Mouse (Mus musculus): ENCODE results near the gene Rgn.

Rgn gene

GRCm38 (mm10) chrX:20549532-20549931, at the start of gene Rgn:
Rgn (plus strand) TSS chrX:20549787.
- no peak for DNase-seq (ENCODE audit: extremely low spot score, low read depth, low spot score)

GRCm38 (mm10) chrX:20520290-20520939, 29.2 kb upstream of the Rgn start:
- DNase-seq (ENCODE audit: extremely low spot score, low read depth, low spot score) = no peak

GRCm38 (mm10) chrX:20521578-20521977, 28.0 kb upstream of the Rgn start:
- no peak for DNase-seq (ENCODE audit: extremely low spot score, low read depth, low spot score)

- no peak for DNase-seq (ENCODE audit: extremely low spot score, low read depth, low spot score)
Observed at GRCm38 (mm10) chrX:20532621-20533020, 17.0 kb upstream of the Rgn start.

- DNase-seq (ENCODE audit: extremely low spot score, low read depth, low spot score) = no peak
Observed at GRCm38 (mm10) chrX:20543867-20544266, 5.7 kb upstream of the Rgn start.

- DNase-seq (ENCODE audit: extremely low spot score, low read depth, low spot score) = no peak
Observed at GRCm38 (mm10) chrX:20547609-20548008, 2.0 kb upstream of the Rgn start.

GRCm38 (mm10) chrX:20548011-20548879, 1.3 kb upstream of the Rgn start:
- DNase-seq (ENCODE audit: extremely low spot score, low read depth, low spot score) = no peak

GRCm38 (mm10) chrX:20548880-20549440, 627 bp upstream of the Rgn start:
- DNase-seq (ENCODE audit: extremely low spot score, low read depth, low spot score) = no peak

GRCm38 (mm10) chrX:20552199-20552598, 2.6 kb downstream of the Rgn start:
- DNase-seq (ENCODE audit: extremely low spot score, low read depth, low spot score) = no peak

- no peak for DNase-seq (ENCODE audit: extremely low spot score, low read depth, low spot score)
Observed at GRCm38 (mm10) chrX:20561846-20562245, 12.3 kb downstream of the Rgn start.

GRCm38 (mm10) chrX:20563941-20564340, 14.4 kb downstream of the Rgn start:
- no peak for DNase-seq (ENCODE audit: extremely low spot score, low read depth, low spot score)

GRCm38 (mm10) chrX:20571024-20571423, 21.4 kb downstream of the Rgn start:
- no peak for DNase-seq (ENCODE audit: extremely low spot score, low read depth, low spot score)

- DNase-seq (ENCODE audit: extremely low spot score, low read depth, low spot score) = no peak
Observed at GRCm38 (mm10) chrX:20572683-20573082, 23.1 kb downstream of the Rgn start.

- no peak for DNase-seq (ENCODE audit: extremely low spot score, low read depth, low spot score)
Observed at GRCm38 (mm10) chrX:20573927-20574326, 24.3 kb downstream of the Rgn start.

GRCm38 (mm10) chrX:20587968-20588367, 38.4 kb downstream of the Rgn start:
- no peak for DNase-seq (ENCODE audit: extremely low spot score, low read depth, low spot score)

- no peak for DNase-seq (ENCODE audit: extremely low spot score, low read depth, low spot score)
Observed at GRCm38 (mm10) chrX:20608500-20608899, 58.9 kb downstream of the Rgn start.
